Mouse (Mus musculus) lung, postnatal 0 days (tissue): ENCODE data around the gene Arhgap17. TPM values are rescaled to one million over a fixed set of nuclear protein-coding genes. Genes with fewer than 3 reads are reported as not detected.
A peak's percentile ranks its signal among the peaks of the same experiment; 100 is the strongest.

Experiments
- ATAC-seq: fragments of 200-750 bp; cut with Nextera tagmentation; 2 replicates; pipeline ENCODE4 v1.8.0; 2017; ENCODE audit warnings: moderate library complexity
- DNase-seq: peaks from one replicate; pipeline ENCODE4 v3.0.0-alpha.2; 2016; ENCODE audit warnings: low spot score
- H3K27ac ChIP-seq: fragments of 300-500 bp; sonication (generic); 2 replicates; pipeline ENCODE4 v1.5.1; 2014; ENCODE audit warnings: antibody characterized with exemption, mild to moderate bottlenecking, low read length, mixed read lengths
- H3K27me3 ChIP-seq: fragments of 300-500 bp; sonication (generic); replicated peaks from 2 replicates; pipeline ENCODE4 v1.6.1; 2014; ENCODE audit warnings: low read length, mixed read lengths; ENCODE audit not compliant: insufficient read depth
- H3K36me3 ChIP-seq: fragments of 300-500 bp; sonication (generic); 2 replicates; pipeline ENCODE4 v1.6.1; 2014; ENCODE audit warnings: low read length, mixed read lengths; ENCODE audit not compliant: insufficient read depth
- H3K4me1 ChIP-seq: fragments of 300-500 bp; sonication (generic); 2 replicates; pipeline ENCODE4 v1.6.1; 2014; ENCODE audit warnings: antibody characterized with exemption, low read depth, low read length, mixed read lengths; ENCODE audit not compliant: insufficient read depth
- H3K4me2 ChIP-seq: fragments of 300-500 bp; sonication (generic); replicated peaks from 2 replicates; pipeline ENCODE4 v1.6.1; 2014; ENCODE audit warnings: low read depth, mild to moderate bottlenecking, low read length, moderate library complexity, mixed read lengths
- H3K4me3 ChIP-seq: fragments of 300-500 bp; sonication (generic); 2 replicates; pipeline ENCODE4 v1.5.1; 2014; ENCODE audit warnings: low read depth, low read length
- H3K9ac ChIP-seq: fragments of 300-500 bp; sonication (generic); replicated peaks from 2 replicates; pipeline ENCODE4 v1.6.1; 2014; ENCODE audit warnings: low read depth, mild to moderate bottlenecking
- H3K9me3 ChIP-seq: fragments of 300-500 bp; sonication (generic); 2 replicates; pipeline ENCODE4 v1.6.1; 2016; ENCODE audit warnings: low read length, mixed read lengths
- CTCF ChIP-seq: IDR thresholded peaks from 2 replicates; pipeline ENCODE4 v1.5.1; 2016; ENCODE audit warnings: antibody characterized with exemption, mild to moderate bottlenecking
- EP300 ChIP-seq: IDR thresholded peaks from 2 replicates; pipeline ENCODE4 v1.6.1; 2016; ENCODE audit warnings: antibody characterized with exemption, mild to moderate bottlenecking, control low read depth
- WGBS: fragments of 180-500 bp; shearing (Covaris S2); extraction: QIAGEN DNeasy Blood & Tissue Kit; methylation state at CpG from one replicate; pipeline ENCODE4 v1.1.7; 2014; 5-methylcytosine and 5-hydroxymethylcytosine counted together
- polyA plus RNA-seq: library from polyadenylated mRNA; unstranded; fragments of >200 nt; fragmentation: Nextera tagmentation; extraction: Ambion mirVana; gene quantifications from 2 replicates; pipeline ENCODE4 v1.2.1, GENCODE M21; 2015

The Arhgap17 gene
- polyA plus RNA-seq, 1 experiment from 2014 or later = 14.5 TPM

DNA sequence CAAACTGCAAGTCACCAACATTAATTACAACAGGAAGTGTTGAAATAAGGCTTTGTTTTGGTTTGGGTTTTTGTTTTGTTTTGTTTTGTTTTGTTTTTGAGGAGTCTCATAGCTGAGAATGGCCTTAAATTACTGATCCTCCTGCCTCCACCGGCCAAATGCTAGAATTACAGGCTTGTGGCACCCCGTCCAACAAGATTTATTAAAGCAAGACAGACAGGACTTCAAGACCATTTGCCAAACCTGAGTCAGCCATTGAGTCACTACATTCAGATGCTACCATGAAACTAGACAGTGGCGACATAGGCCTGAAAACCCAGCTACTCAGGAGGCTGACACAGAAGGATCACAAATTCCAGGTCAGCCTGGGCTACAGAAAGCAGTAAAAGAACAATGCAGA lies 1.8 kb upstream of the Arhgap17 start:
- no peaks in the 10 kb centered on the region for H3K27me3 ChIP-seq
- H3K4me3 ChIP-seq = no peak overlapping the region
- no peaks in the 10 kb centered on the region; the same call in 1 of the 2 replicates for H3K4me1 ChIP-seq
- H3K9ac ChIP-seq = no peak overlapping the region
- no peaks in the 10 kb centered on the region for H3K36me3 ChIP-seq
- ATAC-seq (no peak), DNase-seq (peak; percentile 67)
- H3K4me2 ChIP-seq = no peak overlapping the region
- H3K27ac ChIP-seq = no peak overlapping the region
- no peaks in the 10 kb centered on the region for H3K9me3 ChIP-seq
- 54% methylated on average over 3 of the region's 3 CpGs for WGBS
- TF ChIP-seq EP300 (no peak), CTCF (peak; percentile 55)

DNA sequence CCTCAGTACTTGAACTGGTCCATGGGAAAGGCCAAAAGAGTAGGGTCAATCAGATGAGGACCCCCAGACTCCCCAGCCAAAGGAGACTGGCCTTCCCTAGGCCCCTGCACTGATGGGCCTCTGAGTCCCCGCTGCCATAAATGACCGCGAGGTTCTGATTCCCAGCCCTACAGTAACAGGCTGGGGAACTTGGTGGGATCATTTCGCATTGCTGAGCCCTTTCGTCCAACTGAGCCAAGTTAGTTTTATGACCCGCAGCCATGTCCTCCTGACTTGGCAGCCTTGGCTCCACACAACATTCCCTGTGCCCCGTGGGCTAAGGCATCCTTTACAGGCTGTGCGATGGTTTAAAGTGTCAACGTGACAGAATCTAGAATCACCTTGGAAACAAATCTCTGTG lies 985 bp upstream of the Arhgap17 start:
- peaks cover 5% of the 10 kb centered on the region; the same call in 1 of the 2 replicates for H3K4me1 ChIP-seq
- DNase-seq (no peak), ATAC-seq (no peak)
- 60% methylated on average over 9 of the region's 9 CpGs for WGBS
- H3K4me3 ChIP-seq = peak overlapping the region; percentile 94; the same call in 1 of the 2 replicates
- H3K27ac ChIP-seq = peak overlapping the region; percentile 90
- peak overlapping the region; percentile 53; the same call in 1 of the 2 replicates for H3K9ac ChIP-seq
- no peaks in the 10 kb centered on the region for H3K27me3 ChIP-seq
- H3K9me3 ChIP-seq = no peaks in the 10 kb centered on the region
- no peaks in the 10 kb centered on the region for H3K36me3 ChIP-seq
- peak overlapping the region; percentile 91 for H3K4me2 ChIP-seq
- TF ChIP-seq CTCF (no peak), EP300 (no peak)

DNA sequence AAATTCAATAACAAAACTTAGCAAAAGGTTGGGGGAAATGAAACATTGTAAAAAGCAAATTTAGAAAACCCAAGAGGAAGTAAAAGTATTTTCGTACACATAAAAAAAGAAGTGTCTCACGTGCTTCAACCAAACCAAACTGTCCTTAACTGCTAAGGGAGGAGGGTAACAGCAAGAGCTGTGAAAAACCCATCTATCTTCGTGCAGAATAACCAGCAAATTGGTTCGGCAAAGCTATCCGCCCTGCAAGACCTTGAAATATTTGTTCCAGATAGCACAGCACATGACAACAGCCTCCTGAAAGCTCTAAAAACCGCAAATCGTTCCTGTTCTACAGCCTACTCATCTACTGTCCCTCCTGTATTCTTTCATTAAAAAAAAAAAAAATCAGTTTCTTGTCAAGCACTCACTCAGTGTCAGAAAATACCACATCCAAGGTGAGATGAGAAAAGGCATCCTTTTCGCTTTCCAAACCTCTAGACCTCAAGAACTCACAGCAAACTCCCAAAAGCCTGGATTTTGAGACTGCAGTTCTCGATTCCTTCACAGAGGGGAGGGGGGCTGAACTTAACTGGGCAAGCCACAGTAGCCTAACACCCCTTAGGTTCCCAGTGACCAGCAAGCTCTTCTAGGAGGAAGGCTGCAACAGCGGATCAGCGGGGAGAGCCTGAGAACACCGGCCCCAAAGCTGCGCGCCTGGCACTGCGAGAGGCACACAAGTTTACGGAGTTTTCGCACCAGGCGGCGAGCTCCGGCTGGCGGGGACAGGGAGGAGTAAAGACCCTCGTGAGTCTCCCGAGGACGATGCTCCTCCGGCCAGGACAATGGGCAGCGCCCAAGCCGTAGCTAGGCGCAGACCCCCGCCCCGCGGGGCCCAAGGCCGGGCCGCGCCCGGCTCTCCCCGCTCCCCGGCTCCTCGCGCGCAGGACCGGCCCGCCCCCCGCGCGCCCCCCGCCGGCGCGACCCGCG lies 653 bp downstream of the Arhgap17 start:
- Histone ChIP-seq H3K4me1 (peaks cover 5% of the 10 kb centered on the region; the same call in 1 of the 2 replicates), H3K9ac (peak overlapping the region; percentile 84), H3K9me3 (no peaks in the 10 kb centered on the region), H3K4me2 (peak overlapping the region; percentile 91), H3K27me3 (no peaks in the 10 kb centered on the region), H3K27ac (peak overlapping the region; percentile 90), H3K36me3 (no peaks in the 10 kb centered on the region), H3K4me3 (peak overlapping the region; percentile 94)
- ATAC-seq = peak; percentile 18
- TF ChIP-seq EP300 (no peak), CTCF (peak; percentile 11; the same call in 1 of the 2 replicates)
- peak; percentile 54 for DNase-seq
- 2% methylated on average over 32 of the region's 51 CpGs for WGBS

DNA sequence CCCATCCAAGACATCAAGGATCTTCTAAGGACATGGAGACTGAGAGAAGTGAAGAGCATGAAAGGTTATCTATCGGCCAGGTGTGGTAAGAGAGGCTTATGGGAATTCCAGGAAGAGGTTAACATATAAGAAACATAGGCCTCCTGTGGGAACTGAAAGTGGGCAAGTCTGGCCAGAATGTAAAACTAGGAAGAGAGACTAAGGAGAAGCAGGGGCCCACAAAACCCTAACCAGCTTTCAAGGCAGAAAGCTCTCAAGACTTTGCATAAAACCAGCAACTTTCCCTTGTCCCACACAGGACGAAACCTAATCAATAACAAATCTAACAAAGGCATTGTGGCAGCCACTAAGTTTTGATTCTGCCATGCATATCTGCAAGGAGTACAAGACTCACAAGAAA lies 1.5 kb downstream of the Arhgap17 start:
- Histone ChIP-seq H3K4me3 (no peak overlapping the region), H3K36me3 (no peaks in the 10 kb centered on the region), H3K4me1 (peaks cover 5% of the 10 kb centered on the region; the same call in 1 of the 2 replicates), H3K27ac (no peak overlapping the region), H3K27me3 (no peaks in the 10 kb centered on the region), H3K9ac (no peak overlapping the region), H3K9me3 (no peaks in the 10 kb centered on the region), H3K4me2 (peak overlapping the region; percentile 91)
- 72% methylated on average over 2 of the region's 2 CpGs for WGBS
- no peak for DNase-seq
- ATAC-seq = no peak
- TF ChIP-seq CTCF (no peak), EP300 (no peak)

DNA sequence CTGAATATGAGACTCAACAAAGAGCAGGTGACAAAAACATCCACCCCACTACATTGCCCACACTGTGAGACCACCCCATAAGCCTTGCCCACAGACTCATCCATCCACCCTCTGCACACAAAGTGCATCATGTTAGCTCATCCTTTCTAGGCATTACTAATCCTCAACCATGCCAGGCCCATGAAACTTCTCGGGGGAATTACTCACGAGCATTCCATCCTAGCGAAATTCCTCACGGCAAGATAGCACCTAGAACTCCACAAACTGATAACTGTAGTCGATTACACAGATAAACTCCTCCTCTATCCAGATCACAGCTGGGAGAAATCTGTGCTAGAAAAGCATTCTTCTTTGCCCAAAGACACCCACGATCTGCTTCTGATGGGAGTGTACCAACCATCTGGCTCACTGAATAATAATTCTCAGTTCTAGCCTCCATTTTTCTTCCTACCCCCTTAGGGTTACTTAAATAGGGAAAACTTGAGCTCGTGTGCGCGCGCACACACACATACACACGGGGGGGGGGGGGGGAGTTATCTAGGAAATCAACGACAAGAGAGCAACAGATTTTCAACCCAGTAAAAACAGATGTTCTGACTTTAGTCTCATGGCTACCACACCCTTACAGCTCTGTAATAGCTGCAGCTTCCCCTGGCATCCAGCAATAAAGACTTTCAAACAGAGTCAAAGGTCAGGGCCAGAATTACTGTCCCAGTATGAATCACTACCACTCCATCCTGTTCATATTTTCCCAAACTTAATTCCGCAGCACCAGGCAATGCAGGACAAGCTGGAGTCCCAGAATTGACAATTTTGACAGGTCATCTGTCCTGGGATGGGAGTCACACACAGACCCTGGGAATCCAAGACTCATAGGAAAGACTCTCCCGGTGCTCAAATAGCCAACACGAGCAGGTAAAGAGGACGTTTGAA lies 2.2 kb downstream of the Arhgap17 start:
- Histone ChIP-seq H3K27me3 (no peaks in the 10 kb centered on the region), H3K9ac (no peak overlapping the region), H3K27ac (no peak overlapping the region), H3K9me3 (no peaks in the 10 kb centered on the region), H3K4me3 (no peak overlapping the region), H3K36me3 (no peaks in the 10 kb centered on the region), H3K4me2 (peak overlapping the region; percentile 91), H3K4me1 (peaks cover 5% of the 10 kb centered on the region; the same call in 1 of the 2 replicates)
- DNase-seq (no peak), ATAC-seq (no peak)
- no peak for TF ChIP-seq EP300
- no peak for TF ChIP-seq CTCF
- WGBS = 71% methylated on average over 15 of the region's 16 CpGs

DNA sequence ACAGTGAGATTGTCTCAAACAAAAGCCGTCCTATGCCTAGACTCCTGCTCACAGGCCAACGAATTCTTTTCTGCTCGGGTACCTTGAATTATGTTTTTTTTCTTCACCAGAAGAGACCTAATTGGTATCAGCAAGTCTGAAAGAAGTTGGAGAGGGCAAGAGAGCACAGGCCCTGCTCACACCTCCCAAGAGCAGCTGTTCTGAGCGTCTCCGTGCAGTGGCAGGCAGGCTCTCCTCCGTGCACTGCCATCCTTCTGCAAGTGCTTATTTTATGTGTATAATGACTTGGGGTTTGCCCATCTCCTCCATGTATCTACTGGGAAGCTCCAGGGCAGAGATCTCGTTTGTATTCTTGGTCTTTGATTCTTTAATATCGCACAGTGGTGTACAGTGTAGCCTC lies 2.9 kb downstream of the Arhgap17 start:
- Histone ChIP-seq H3K36me3 (no peaks in the 10 kb centered on the region), H3K27me3 (no peaks in the 10 kb centered on the region), H3K9me3 (no peaks in the 10 kb centered on the region), H3K4me3 (no peak overlapping the region), H3K4me1 (peaks cover 5% of the 10 kb centered on the region; the same call in 1 of the 2 replicates), H3K4me2 (no peak overlapping the region), H3K9ac (no peak overlapping the region), H3K27ac (no peak overlapping the region)
- 71% methylated on average over 8 of the region's 8 CpGs for WGBS
- ATAC-seq (no peak), DNase-seq (no peak)
- TF ChIP-seq EP300 = no peak
- TF ChIP-seq CTCF = no peak
